In the genomic region with DNA sequence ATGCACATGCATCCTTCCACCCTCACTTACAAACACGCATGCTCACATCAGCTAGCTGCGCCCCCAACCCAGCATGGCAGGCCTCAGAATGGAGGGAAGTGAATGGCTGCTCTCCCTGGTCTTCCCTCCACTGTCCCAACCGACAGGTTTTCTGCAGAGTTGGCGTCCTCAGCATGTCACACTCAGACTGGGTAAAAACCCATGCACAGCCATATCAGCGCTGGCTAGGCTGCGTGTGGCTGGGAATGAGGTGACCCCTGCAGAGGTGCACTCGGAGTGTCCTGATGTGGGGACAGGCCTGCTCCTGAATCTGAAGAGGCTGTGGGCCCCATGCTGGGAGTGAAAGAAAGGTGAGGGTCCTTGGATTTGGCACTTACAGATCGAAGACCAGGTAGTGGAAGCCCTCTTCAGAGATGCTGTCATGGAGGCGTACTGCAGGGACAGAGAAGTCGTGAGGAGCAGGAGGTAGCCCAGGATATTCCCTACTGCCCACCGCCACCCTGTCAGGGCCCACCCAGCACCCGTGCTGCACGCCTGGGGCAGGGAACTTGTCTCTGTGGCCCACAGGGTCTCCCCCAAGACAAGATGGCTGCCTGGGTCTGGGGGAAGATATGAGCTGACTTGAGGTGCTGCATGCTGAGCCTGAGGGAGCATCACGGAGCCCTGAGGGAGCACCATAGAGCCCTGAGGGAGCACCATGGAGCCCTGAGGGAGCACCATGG, we compare ENCODE assay signal across 9 mouse cellular contexts. TPM values are rescaled to one million over a fixed set of nuclear protein-coding genes. Genes with fewer than 3 reads are reported as not detected.
DNase-seq lines count a peak whose midpoint lies in the region; ATAC-seq and TF ChIP-seq lines count a peak whose summit lies in the region.
"Had no signal": no experiment of that assay in that cellular context is flagged by ENCODE, and none has a peak within 500 bp of the region (broad histone marks: within the 10 kb centered on the region; RNA-seq: fewer than 3 reads in every experiment).

No protein-coding gene starts in this region.

- intact Hi-C loops in left cerebral cortex, postnatal 4 days (cut with DNase I): no loop called here

- no peaks in the 10 kb centered on the region for H3K27me3 ChIP-seq in kidney, embryonic 16.5 days (ENCODE audit: insufficient read depth, low read length)
- H3K27me3 ChIP-seq in embryonic facial prominence, embryonic 14.5 days (replicated peaks; ENCODE audit: control insufficient read depth, insufficient read depth, low read length): peaks cover 5% of the 10 kb centered on the region; the same call in 1 of the 2 replicates
- H3K27me3 ChIP-seq in hindbrain, embryonic 12.5 days: peaks cover 18% of the 10 kb centered on the region
- H3K27me3 ChIP-seq in midbrain, postnatal 0 days (ENCODE audit: insufficient read depth, low read length): no peaks in the 10 kb centered on the region

- peak overlapping the region; percentile 50 for H3K27ac ChIP-seq in kidney, embryonic 16.5 days (ENCODE audit: low read length)
- H3K27ac ChIP-seq in embryonic facial prominence, embryonic 14.5 days (replicated peaks; ENCODE audit: low read depth, low read length): peak overlapping the region; percentile 65; the same call in 1 of the 2 replicates
- peak overlapping the region; percentile 66 for H3K27ac ChIP-seq in hindbrain, embryonic 12.5 days
- H3K27ac ChIP-seq in midbrain, postnatal 0 days (ENCODE audit: low read depth, low read length): peak overlapping the region; percentile 55; the same call in 1 of the 2 replicates

- H3K4me2 ChIP-seq in kidney, embryonic 16.5 days (replicated peaks; ENCODE audit: low read depth, low read length): no peak overlapping the region
- H3K4me2 ChIP-seq in embryonic facial prominence, embryonic 14.5 days (ENCODE audit: low read depth, low read length): no peak overlapping the region
- no peak overlapping the region for H3K4me2 ChIP-seq in hindbrain, embryonic 12.5 days (replicated peaks)
- no peak overlapping the region for H3K4me2 ChIP-seq in midbrain, postnatal 0 days (ENCODE audit: low read depth, low read length, poor library complexity, severe bottlenecking)

- H3K9me3 ChIP-seq in kidney, embryonic 16.5 days (ENCODE audit: low read length): no peaks in the 10 kb centered on the region
- no peaks in the 10 kb centered on the region for H3K9me3 ChIP-seq in embryonic facial prominence, embryonic 14.5 days (ENCODE audit: control insufficient read depth, low read length)
- no peaks in the 10 kb centered on the region for H3K9me3 ChIP-seq in hindbrain, embryonic 12.5 days (replicated peaks)
- H3K9me3 ChIP-seq in midbrain, postnatal 0 days (ENCODE audit: low read length): no peaks in the 10 kb centered on the region

- DNase-seq in kidney, adult 9 months: no peak
- no peak for DNase-seq in embryonic facial prominence, embryonic 14.5 days (ENCODE audit: low spot score)
- no peak for DNase-seq in midbrain, postnatal 0 days (ENCODE audit: low spot score)
- DNase-seq in left cerebral cortex, postnatal 4 days: no peak
- no peak for DNase-seq in layer of hippocampus, postnatal 36 days
- DNase-seq in adrenal gland, adult 18-20 months (ENCODE audit: low spot score in 2 of 2): no peak

- H3K36me3 ChIP-seq in kidney, embryonic 16.5 days (ENCODE audit: insufficient read depth, low read length): no peaks in the 10 kb centered on the region
- no peaks in the 10 kb centered on the region for H3K36me3 ChIP-seq in embryonic facial prominence, embryonic 14.5 days (ENCODE audit: control insufficient read depth, insufficient read depth, low read length)
- no peaks in the 10 kb centered on the region for H3K36me3 ChIP-seq in hindbrain, embryonic 12.5 days
- peaks cover 7% of the 10 kb centered on the region; the same call in 1 of the 2 replicates for H3K36me3 ChIP-seq in midbrain, postnatal 0 days (ENCODE audit: insufficient read depth, low read length)

- no peak for TF ChIP-seq CTCF in midbrain, postnatal 0 days (IDR thresholded peaks at IDR 0.05)

- peaks cover 30% of the 10 kb centered on the region for H3K4me1 ChIP-seq in kidney, embryonic 16.5 days (ENCODE audit: insufficient read depth, low read length)
- H3K4me1 ChIP-seq in embryonic facial prominence, embryonic 14.5 days (ENCODE audit: control insufficient read depth, insufficient read depth, low read length): peaks cover 16% of the 10 kb centered on the region
- peaks cover 17% of the 10 kb centered on the region for H3K4me1 ChIP-seq in hindbrain, embryonic 12.5 days
- peaks cover 10% of the 10 kb centered on the region; the same call in 1 of the 2 replicates for H3K4me1 ChIP-seq in midbrain, postnatal 0 days (ENCODE audit: insufficient read depth, low read length)

- ATAC-seq in kidney, embryonic 16.5 days (ENCODE audit: low FRiP score, low TSS enrichment): peak; percentile 16; the same call in 1 of the 2 replicates
- ATAC-seq in embryonic facial prominence, embryonic 14.5 days (ENCODE audit: low read depth): 0 out of 2 replicates have a peak, but pooled peaks have one; percentile 6
- no peak for ATAC-seq in hindbrain, embryonic 12.5 days (ENCODE audit: low FRiP score)
- ATAC-seq in midbrain, postnatal 0 days (ENCODE audit: low FRiP score): no peak

- H3K9ac ChIP-seq in kidney, embryonic 16.5 days (replicated peaks; ENCODE audit: low read length): no peak overlapping the region
- no peak overlapping the region for H3K9ac ChIP-seq in embryonic facial prominence, embryonic 14.5 days (ENCODE audit: low read depth, low read length)
- H3K9ac ChIP-seq in hindbrain, embryonic 12.5 days: peak overlapping the region; percentile 20; the same call in 1 of the 2 replicates
- no peak overlapping the region for H3K9ac ChIP-seq in midbrain, postnatal 0 days (replicated peaks; ENCODE audit: low read length, poor library complexity, severe bottlenecking)

- H3K4me3 ChIP-seq in kidney, embryonic 16.5 days (ENCODE audit: low read length): no peak overlapping the region
- no peak overlapping the region for H3K4me3 ChIP-seq in embryonic facial prominence, embryonic 14.5 days (ENCODE audit: low read depth, low read length)
- H3K4me3 ChIP-seq in hindbrain, embryonic 12.5 days: no peak overlapping the region
- H3K4me3 ChIP-seq in midbrain, postnatal 0 days (ENCODE audit: low read depth, low read length): no peak overlapping the region

- 82% methylated on average over 14 of the region's 14 CpGs for WGBS in kidney, embryonic 16.5 days
- WGBS in embryonic facial prominence, embryonic 14.5 days: 76% methylated on average over 14 of the region's 14 CpGs
- 80% methylated on average over 14 of the region's 14 CpGs for WGBS in hindbrain, embryonic 12.5 days
- 82% methylated on average over 14 of the region's 14 CpGs for WGBS in midbrain, postnatal 0 days

RNA-seq across cellular contexts. Expression of a gene that starts 45.6 kb away (rescaled TPM):
- polyA plus RNA-seq in kidney, embryonic 16.5 days (2015; fragmentation: Nextera tagmentation; extraction: Ambion mirVana): 56.1 and 61.8 TPM in 2 replicates
- polyA plus RNA-seq in embryonic facial prominence, embryonic 14.5 days (2014; fragmentation: Nextera tagmentation; extraction: Ambion mirVana): 30.9 and 33.1 TPM in 2 replicates
- 59.0 and 60.9 TPM in 2 replicates for polyA plus RNA-seq in hindbrain, embryonic 12.5 days (2016; fragmentation: Nextera tagmentation; extraction: Ambion mirVana)
- 148 and 151 TPM in 2 replicates for total RNA-seq in midbrain, postnatal 0 days (2014; rRNA removed)
- polyA plus RNA-seq in midbrain, postnatal 0 days (2015; fragmentation: Nextera tagmentation; extraction: Ambion mirVana): 87.0 and 89.0 TPM in 2 replicates
- total RNA-seq in left cerebral cortex, postnatal 4 days (2021): 100 to 1,000 TPM; 202 to 213 TPM
- total RNA-seq in layer of hippocampus, postnatal 36 days (2021): 10 to 100 TPM; 68.2 to 73.2 TPM
- 10 to 100 TPM; 65.6 to 85.9 TPM for total RNA-seq in adrenal gland, adult 18-20 months (2021)

RNA-seq across cellular contexts. Expression of a gene that starts 51.2 kb away (rescaled TPM):
- polyA plus RNA-seq in kidney, embryonic 16.5 days (2015; fragmentation: Nextera tagmentation; extraction: Ambion mirVana): 1.7 and 2.0 TPM in 2 replicates
- 1.0 and 2.3 TPM in 2 replicates for polyA plus RNA-seq in embryonic facial prominence, embryonic 14.5 days (2014; fragmentation: Nextera tagmentation; extraction: Ambion mirVana)
- 3.6 and 4.0 TPM in 2 replicates for polyA plus RNA-seq in hindbrain, embryonic 12.5 days (2016; fragmentation: Nextera tagmentation; extraction: Ambion mirVana)
- 7.6 and 7.7 TPM in 2 replicates for total RNA-seq in midbrain, postnatal 0 days (2014; rRNA removed)
- 13.2 and 14.1 TPM in 2 replicates for polyA plus RNA-seq in midbrain, postnatal 0 days (2015; fragmentation: Nextera tagmentation; extraction: Ambion mirVana)
- total RNA-seq in left cerebral cortex, postnatal 4 days (2021): 1 to 10 TPM; 3.9 to 4.0 TPM
- 1 to 10 TPM; 2.4 to 3.7 TPM for total RNA-seq in layer of hippocampus, postnatal 36 days (2021)
- total RNA-seq in adrenal gland, adult 18-20 months (2021): 1 to 10 TPM; 3.9 to 6.9 TPM
- total RNA-seq: gastrocnemius, postnatal 10 days had no signal

Comparison
In these comparisons a context has a peak if more than half of its experiments do, and no peak if none do; other contexts are left out.
1. ATAC-seq: peak in kidney, embryonic 16.5 days (single experiment) and embryonic facial prominence, embryonic 14.5 days (single experiment); none in hindbrain, embryonic 12.5 days (single experiment) and midbrain, postnatal 0 days (single experiment).
2. Peak in every context shown above with its lines, with median percentiles within 50 percentile points of each other: H3K27ac ChIP-seq.